Mouse (Mus musculus): ENCODE data around the gene Mrvi1.

Mrvi1 gene

DNA sequence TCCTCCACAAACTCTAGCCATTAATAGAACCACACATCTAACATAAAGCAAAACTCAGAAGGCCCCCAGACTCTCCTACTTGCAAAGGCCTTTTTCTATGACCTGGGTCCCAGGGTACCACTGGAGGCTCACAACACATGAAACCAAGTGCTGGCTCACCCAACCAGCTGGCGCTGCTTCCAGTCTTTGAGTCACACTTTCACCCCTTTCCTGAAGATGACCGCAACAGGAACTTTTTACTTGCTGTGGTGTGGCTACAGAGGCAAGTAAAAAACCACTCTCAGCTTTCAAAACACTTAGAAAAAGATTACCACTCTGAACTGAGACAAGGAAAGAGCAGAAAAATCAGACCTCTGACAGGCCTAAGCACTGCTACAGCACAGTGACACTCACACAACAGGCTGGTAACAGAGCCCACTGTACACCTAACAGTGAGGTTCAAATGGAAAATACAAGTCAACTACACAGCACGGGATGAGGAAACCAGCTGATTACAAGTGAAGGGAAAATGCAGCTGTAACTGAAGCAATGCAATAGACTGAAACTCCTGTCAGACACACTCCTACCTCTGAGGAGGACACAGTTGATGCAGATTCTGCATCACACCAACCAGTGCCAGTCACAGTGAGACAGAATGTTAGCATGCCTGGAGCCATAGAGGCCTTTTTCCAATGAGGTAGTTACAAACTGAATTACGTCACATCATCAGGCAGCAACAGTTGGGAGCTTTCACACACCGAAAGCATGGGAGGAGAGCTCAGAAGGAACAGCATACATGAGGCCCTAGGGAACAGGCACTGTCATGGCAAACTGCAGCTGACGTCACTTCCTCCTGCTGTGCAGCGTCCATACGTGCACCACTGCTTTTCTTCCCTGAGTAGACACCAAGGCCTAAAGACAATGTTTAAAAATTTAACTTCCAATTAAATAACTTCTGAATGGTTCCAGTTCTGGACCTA is 158.0 kb downstream of the Mrvi1 start:
- WGBS: 79% methylated on average over 8 of the region's 8 CpGs

DNA sequence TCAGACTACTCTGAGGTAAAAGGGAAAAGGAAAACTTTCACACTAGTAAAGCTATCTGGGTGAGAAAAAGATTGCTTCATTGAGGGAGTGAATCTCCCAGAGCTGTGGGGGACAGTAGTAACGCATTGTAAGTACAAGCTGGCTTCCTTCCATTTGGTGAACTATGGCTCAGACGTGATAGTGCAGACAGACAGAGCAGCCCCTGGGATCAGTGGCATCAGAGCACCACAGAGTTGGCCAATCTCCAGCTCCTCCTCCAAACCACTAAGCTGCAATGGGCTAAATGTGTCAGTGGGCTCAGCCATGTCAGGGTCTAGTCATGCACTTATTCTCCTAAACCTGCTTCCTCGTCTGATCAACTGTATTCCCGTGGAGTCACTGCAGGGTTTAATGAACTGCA is 158.7 kb downstream of the Mrvi1 start:
- 61% methylated on average over 4 of the region's 4 CpGs for WGBS

DNA sequence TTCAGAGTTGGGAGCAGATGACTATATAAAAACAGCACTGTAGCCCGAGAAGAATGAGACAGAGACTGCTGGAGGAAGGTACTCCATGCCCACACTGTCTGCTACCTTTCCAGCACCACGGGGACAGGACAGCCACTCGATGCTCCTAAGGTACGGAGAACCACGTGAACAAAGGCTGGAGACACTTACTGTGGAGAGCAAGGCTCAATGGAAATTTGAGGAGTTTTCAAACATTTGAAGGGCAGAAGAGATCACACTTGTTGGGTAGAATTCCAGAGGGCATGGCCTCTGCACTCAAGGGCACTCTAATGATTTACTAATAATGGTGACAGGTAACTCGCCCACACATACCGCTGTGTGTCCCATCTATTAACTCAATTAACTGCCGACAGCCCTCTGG is 159.2 kb downstream of the Mrvi1 start:
- 87% methylated on average over 8 of the region's 8 CpGs for WGBS

DNA sequence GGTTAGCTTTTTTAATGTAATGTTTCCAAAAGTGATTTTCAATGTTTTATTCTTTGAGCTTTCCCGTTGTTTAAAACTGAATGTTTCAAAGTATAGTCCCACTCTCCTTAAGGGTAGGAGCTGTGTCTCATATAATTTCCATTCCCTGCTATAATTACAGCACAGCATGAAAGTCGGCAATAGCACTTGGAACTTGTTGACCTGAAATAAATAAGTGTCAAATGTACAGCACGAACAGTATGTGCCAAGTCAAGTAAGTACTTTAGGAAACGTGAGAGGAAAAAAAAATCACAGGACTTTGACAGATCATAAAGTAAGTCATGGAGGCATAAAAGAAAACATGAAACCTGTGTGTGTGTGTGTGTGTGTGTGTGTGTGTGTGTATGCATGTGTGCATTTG is 160.2 kb downstream of the Mrvi1 start:
- WGBS: 37% methylated on average over 4 of the region's 4 CpGs

GRCm38 (mm10) chr7:110821653-110822052 is 160.6 kb downstream of the Mrvi1 start:
- 14% methylated on average over 3 of the region's 3 CpGs for whole genome bisulfite sequencing

- WGBS: 42% methylated on average over 5 of the region's 5 CpGs
Observed at GRCm38 (mm10) chr7:110821068-110821467, 161.2 kb downstream of the Mrvi1 start.

DNA sequence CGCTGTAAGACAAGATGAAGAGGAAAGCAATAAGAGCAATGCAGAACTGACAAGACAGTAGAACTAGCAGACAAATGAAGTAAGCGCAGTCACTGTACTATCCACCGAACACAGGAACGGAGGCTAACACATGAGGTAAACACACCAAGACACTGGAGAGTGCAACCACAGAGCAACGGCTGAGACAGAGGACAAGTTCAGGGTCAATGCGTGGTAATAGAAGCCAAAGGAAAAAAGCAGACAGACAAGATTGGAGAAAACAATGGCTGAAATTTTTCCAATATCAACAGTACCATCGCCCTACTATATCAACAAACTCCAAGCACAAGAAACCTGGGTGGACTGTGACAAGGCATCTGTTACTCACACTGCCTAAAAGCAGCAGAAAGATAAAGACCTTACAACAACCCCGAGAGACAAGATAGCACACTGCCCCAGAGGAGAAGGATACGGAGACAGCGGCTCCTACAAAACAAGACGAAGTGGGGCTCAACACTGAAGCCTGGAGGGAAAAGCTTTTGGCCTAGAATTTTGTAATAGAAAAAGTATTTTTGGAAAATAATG is 163.4 kb downstream of the Mrvi1 start:
- WGBS: 79% methylated on average over 11 of the region's 11 CpGs
